Mouse (Mus musculus) megakaryocyte-erythroid progenitor cell, adult 5-6 weeks (primary cell): Measurements from ENCODE around the gene Rgs1. TPM values are rescaled to one million over a fixed set of nuclear protein-coding genes. Genes with fewer than 3 reads are reported as not detected.

Experiments used
- ATAC-seq: replicated peaks from 2 replicates; pipeline ENCODE4 v1.8.0; 2016; ENCODE audit warnings: mild to moderate bottlenecking, inconsistent platforms; ENCODE audit not compliant: severe bottlenecking, poor library complexity, low FRiP score, low TSS enrichment
- total RNA-seq, 2 experiments: library from RNA; stranded (forward) in 1 of 2; stranded (reverse) in 1 of 2; fragments of 200-1000, 215-1000 nt in 1 of 2; fragments of >200 nt in 1 of 2; fragmentation: Nextera tagmentation in 1 of 2; gene quantifications; 2 replicates each; pipeline ENCODE4 v1.2.3; 2014 to 2017

Rgs1 gene
- 2.6 and 5.2 TPM in 2 replicates for total RNA-seq (2014; fragmentation: Nextera tagmentation)
- total RNA-seq (2017): 123 and 679 TPM in 2 replicates

DNA sequence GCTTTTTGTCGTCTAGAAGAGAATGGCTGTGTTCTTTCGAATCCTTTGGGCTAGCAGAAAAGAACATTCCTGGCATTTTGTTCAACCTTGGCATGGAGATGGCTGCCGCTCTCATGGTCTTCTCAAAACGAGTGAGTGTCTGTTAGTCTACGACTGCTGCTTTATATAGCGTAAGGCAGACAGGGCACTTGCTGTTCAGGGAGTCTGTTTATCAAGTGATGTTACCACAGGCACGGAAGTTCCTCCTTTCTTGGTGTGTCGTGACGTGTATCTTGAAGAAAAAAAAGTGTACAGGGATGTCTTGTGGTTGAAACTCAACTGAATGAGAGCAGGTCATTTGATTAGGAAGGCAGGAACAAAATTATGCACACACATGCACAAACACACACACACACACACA lies at the start of gene Rgs1:
Rgs1 (minus strand) TSS at position 320 of the 400 bp plus-strand sequence.
- ATAC-seq: peak; percentile 96

DNA sequence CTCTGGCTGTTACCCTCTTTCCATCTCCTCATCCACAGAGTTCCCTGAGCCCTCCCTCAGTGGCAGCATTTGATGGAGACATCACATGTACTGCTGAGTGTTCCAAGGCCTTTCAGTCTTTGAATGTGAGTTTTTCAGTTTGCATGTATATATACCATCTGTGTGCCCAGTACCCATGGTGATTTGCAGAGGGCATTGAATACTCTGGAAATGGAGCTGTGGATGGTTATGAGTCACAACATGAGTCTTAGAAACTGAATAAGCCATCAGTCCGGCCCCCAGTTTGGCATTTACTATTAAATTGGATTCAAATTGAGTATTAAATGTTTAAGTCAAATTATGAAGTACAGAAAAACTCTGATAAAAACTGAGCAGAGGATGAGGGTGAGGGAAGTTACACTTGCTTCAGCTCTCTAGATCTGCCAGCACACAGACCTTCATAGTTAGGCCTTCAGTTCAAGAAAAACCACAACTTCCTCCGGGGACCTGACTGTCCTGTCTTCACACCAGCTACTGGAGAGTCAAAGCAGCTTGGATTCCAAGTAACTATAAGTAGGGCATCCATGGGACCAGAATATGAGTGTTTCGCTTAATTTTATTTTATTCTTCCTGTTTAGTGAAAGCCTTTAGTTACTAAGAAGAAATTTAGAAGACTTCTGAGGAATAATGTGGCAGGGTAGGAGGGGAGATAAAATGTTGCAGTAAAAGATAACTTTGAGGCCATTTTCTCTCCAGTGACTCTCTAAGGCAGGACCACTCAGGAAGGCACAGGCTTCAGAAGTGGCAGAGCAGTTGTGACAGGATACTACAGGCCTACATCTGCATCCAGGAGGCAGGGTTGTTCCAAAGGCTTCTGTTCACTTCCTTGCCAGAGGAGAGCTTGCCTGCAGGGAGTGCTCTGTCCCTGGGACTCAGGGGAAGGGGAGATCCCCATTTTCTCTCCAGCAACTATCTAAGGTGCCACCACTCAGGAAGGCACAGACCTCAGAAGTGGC lies 34.3 kb upstream of the Rgs1 start:
- no peak; the same call in 1 of the 2 replicates for ATAC-seq

DNA sequence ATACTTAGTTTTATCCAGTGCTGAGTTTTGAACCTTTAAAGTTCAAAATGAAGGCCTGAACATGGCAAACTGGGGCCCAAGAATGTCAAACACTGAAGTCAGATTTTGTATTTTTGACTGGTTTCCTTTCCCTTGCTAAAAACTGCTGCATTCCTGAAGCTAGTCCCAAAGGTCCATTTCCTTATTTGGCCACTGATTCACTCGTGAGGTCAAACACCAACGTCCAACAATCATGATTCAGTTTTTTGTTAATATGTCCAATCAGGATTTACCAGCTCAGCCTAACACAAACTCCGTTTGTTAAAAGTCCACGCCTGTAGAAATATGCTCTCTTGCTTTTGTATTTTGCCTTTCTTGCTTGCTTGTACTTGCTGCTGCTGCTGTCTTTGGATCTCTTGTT lies 31.0 kb upstream of the Rgs1 start:
- no peak for ATAC-seq

DNA sequence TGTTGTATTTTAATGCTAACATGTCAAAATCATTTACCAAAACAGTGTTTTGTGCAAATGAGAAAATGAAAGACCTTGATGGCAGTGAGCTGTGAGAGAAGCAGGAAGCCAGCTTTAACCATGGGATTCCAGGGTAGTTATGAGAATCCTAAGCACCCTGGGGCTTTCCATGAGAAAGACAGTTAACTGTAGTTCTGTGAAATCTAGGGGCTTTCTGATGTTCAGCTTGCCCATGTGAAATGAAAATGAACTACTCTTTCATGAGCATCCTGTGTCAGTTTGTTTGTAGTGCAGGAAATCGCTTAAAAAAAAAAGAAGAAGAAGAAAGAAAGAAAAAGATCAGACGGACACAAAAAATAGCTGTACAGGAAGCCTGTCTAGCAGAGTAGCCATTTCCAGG lies 23.9 kb upstream of the Rgs1 start:
- ATAC-seq: no peak

DNA sequence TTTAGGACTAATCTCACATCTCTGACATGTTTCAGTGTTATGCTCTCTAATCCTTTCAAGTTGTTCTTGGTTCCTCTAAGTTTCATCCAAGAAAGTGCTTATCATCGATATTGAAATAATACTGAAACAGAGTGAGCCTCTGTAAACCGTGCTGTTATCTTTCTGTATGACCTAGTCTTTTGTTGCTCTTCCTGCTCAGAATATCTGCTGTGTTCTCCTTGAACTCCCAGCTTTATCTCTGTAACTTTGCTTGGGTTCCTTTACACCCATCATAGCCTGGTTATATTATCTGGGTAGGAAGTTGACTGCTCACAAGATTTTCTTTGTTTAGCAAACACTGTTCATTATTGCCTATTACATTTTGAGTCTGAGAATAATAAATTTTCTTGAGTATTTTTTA lies 20.1 kb upstream of the Rgs1 start:
- peak; percentile 79 for ATAC-seq

DNA sequence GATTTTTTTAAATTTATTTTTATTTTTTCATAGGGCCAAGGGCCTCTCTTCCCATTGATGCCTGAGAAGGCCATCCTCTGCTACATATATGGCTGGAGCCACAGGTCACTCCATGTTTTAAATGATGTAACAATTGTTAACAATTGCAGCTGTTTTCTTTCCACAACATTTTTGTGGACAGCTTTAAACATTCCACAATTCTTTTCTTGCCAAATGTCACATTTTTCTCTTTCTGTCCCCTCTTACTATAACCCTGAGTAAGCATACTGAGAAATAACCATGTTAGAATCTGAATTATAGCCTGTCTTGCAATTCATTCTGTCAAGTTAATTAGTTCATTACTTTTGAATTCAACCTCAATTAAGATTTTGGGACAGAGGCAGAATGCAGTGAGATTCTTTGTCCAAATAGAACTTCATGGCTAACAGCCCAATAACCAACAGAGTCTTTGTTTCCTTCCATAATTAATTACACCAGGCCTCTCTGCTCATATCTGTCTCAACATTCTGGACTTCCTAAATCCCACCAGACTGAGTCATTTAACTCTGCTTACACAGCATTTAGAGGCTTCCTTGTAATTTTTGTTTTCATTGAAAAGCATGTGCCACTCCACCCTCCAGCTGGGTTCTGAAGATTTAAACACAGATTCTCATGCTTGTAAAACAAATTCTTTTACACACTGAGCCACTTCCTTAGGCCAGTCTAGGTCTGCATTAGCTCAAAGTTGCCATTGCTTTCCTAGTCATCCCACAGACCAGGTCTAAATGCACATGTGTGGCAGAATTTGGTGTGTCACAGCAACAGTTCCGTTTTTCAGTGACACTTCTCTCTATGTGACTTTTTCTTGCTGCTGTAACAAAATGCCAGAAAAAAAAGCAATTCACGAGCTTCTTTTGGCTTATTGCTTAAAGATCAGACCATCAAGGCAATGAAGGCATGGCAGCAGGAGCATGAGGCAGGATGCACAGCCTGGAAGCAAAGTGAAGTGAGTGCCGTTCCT lies 18.7 kb upstream of the Rgs1 start:
- no peak for ATAC-seq

DNA sequence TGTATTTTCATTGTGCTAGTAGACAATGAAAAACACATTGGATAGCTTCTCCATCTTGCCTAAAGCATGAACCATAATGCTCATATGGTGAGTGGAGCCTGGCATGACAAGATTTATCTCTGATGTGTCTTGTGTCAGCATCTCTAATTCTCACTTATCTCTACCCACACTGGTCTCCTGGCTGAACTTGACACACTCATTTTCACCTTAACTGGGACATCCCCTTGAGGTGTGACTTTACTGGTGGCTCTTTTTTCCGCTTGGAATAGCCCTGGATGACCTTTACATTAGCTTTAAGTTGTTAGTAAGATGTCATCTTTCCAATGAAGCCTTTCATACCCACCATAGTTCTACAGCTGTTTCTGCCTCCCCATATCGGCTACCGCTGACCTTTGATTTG lies 15.0 kb upstream of the Rgs1 start:
- ATAC-seq: no peak

DNA sequence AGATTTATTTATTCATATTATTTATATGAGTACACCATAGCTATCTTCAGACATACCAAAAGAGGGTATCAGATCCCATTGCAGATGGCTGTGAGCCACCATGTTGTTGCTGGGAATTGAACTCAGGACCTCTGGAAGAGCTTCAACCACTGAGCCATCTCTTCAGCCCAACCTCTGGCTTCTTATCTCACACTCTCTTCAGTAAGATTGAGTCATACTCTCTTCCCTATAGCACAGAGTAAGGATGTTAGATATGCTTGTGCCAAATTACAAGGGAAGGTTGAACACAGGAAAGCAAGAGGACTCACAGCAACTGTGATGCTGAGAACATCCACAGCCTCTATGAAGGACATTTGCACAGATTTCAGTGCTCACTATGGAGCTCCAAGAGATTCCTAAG lies 13.0 kb upstream of the Rgs1 start:
- ATAC-seq: no peak

DNA sequence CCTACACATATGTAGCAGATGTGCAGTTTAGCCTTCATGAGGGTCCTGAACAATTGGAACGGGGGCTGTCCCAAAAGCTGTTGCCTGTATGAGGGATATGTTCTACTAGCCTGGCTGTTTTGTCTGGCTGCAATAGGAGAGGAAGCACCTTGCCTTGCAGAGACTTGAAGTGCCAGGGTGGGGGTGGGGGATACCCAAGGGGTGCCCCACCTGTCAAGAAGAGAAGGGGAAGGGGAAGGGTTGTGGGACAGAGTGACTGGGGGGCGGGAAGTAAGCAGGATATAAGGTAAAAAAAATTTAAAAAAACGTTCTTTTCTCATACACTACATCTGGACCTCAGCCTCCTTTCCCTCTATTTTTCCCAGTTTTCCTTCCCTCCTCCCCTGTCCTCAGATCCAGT lies 9.7 kb upstream of the Rgs1 start:
- no peak for ATAC-seq

DNA sequence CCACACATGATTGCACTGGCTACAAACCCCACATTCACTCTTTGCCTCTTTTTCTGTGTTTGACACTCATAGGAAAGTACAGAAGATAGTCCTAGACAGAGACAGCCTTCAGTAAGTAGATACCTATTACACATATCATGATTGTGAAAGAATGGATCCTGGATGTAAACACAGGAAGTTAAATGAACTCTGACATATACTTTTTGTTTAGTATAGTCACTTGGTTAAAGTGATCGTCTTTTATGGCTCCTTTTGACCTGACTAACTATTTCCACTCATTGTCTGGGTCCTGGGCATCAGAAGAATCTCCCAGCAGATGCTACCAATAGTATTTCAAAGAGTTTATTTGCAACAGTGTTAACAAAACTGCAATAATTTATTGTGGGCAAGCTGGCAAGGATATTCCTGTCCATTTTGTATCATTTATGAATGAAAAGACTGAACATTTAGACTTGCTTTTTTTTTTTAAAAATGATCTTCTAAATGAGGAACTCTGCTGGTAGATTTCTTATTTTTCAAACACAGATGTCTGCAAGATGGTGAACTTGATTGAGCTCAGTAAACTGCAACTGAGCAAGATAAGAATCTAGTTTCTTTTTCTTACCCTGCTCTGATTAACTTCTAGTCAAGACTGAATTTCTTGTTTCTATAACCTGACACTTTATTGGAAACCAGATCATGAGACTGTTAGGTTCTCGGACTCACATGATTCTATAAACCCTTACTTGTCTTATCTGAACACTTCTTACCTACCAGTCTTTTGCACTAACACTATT lies 7.7 kb upstream of the Rgs1 start:
- ATAC-seq: no peak

DNA sequence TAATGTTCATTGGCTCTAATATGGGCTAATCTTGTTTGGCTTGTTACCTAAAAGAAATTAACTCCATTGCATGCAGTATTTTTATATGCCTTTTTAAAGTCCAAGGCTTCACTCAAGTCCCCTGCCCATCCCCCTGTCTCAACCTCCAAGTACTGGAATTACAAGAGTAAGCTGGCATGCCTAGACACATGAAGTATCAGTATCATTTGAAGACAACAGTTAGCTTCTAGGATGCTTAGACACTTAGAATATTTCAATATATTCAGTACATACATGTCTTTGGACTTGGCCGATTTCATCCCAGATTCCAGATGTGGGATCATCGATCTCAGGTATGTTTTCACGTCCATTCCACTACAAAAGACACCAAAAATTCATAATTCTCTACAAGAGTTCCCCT lies 836 bp downstream of the Rgs1 start:
- ATAC-seq: no peak

DNA sequence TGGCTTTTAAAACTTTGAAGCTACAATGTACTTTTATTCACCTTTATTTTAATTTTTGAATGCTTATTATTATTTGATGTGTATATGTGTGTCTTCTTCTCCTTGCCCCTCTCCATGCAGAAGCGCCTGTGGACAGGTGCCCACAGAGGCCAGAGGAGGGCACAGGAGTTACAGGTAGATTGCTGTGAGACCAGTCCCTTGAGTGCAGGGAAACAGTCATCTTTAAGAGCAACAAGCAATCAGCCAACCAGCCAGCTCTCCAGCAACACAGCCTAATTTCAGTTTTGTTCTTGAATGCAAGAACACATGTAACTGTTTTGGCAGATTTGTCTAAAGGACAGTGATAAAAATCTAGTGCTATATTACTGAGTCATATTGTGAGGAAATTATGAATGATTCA lies 1.7 kb downstream of the Rgs1 start:
- ATAC-seq: no peak

DNA sequence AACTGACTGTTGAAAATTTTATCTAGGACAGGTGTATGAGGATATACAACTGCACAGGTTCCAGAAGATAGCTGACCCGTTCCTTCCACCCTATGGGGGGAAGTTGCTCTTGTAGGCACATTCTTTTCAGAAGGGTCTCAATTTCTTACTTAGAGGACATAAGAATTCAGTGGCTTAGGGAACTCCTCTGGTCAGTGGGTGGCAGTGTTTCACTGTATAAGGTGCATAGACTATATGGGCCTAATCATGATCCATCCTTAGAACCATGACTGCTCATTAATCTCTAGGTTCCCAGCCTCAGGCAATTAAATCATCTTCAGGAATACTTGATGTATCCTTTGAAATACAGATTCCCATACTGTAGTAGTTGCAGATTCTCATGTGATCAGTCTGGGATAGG lies 5.5 kb downstream of the Rgs1 start:
- peak; percentile 88 for ATAC-seq

DNA sequence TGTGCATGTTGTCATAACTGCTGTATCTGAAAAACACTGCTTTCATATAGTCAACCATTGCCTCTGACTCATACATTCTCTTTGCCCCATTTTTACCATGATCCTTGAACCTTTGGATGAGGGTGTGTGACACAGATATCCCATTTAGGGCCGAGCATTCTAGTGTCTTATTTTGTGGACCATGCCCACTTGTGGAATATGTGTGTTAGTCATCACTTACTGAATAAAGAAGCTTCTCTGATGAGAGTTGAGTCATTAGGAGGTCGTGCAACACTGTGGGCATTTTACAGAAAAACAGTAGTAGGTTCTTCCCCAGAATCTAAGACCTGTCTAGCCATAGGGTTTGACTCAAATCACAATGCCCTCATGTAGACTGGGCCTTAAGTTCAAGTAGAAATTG lies 9.8 kb downstream of the Rgs1 start:
- no peak for ATAC-seq

DNA sequence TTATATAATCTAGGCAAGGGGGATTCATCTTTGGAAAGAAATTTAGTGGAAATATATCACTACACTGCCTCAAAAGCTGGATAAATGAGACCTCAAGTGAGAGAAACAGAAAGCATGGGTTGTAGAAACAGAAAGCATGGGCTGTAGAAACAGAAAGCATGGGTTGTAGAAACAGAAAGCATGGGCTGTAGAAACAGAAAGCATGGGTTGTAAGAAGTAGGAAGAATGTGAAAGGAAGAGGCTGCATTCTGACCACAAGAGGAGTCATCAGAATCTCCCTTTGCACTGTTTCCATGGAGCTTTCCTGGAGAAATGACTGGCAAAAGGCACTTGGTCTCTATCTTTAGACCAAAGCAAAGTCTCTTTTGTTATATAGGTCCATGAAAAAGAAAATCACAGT lies 33.8 kb downstream of the Rgs1 start:
- ATAC-seq: no peak

DNA sequence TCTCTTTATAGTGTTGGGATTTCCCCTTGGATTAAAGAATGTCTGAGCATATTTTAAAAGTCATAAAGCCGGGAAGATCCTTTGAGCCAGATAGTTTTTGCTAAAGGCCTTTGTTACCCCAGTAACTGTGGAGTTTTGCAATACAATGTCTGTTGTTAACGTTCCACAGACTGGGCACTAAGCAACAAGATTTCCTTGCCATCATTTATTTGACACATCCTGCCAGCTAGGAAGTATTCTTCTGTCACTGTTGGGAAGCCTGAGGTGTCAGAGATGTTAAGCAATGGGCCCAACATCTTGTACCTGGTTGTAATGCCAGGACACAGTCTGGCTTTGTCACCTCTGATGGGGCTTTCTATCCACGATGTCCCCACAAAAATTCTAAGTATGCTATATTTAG lies 38.1 kb downstream of the Rgs1 start:
- ATAC-seq: no peak

DNA sequence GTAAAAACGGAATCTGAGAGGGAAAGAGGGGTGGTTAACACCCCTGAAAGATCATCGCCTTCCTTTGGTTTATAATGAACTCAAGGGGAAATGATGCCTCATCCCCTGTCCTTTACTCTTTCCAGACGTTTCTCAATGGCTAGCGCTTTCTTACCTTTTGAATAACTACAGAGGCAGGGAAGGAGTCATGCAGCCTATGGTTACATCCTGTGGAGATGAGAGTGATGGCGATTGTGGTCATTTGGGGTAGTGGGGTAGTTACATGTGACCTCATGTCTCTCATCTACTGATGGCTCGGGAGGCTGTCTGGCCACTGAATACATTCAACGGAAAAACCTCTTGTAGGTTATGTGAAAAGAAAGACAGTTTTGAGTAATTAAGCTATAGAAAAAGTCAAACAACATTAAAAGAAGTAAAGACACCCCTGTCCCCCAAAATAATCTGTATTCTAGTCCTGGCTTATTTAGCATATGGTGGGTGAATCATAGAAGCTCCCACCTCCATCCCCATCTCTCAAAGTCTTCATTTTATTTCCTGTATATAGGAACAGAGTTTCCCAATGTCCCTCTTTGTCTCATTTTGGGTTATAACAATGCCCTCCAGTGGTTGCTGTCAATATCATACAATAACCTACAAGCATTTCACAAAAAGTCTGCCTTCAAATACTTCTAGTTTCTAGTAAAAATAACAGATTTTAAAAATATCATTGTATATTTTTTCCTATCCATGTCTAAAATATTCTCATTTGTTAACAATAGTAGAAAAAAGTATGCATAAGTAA lies 42.6 kb downstream of the Rgs1 start:
- no peak for ATAC-seq

DNA sequence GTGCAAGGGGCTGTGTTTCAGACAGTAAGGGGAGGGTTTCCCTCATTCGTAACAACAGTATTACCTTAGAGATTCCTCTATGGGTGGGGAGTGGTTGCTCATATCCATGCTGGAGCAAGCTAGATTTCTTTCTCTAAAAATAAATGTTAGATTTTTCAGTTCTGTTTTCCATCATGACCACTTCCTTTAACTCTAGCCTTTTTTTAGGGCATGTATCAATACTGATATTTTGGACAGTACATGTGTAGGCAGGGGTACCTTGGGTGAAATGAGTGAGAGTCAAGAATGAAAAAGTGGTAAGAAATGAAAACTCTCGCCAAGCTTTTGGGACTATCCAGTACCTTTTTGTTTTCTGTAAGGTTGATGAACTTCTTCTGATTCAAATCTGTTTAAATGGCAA lies 44.3 kb downstream of the Rgs1 start:
- ATAC-seq: no peak

DNA sequence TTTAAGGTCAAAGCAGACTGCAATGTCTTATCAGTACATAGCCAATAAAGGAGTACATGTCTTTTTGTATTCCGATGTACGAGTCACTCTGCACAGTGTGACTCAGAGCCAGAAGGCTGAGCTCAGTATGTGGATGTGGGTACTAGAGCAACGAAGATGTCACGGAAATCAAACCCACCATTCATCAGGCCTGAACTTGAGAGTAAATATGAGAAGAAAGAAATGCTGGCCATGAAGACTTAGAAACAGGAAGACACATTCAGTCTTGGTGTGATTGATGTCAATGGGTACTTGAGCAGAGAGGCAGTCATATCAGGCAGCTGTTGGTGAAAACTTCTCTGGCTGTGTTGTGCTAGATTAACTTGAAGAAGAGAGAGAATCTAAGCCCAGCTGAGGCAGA lies 46.1 kb downstream of the Rgs1 start:
- ATAC-seq: no peak
